Mouse (Mus musculus) myocyte (in vitro differentiated cells): ENCODE results near the gene Atf7.

Experiments used
- E2F4 ChIP-seq: IDR thresholded peaks from one replicate; pipeline ENCODE4 v1.6.1; 2011; ENCODE audit warnings: mild to moderate bottlenecking, control low read depth, moderate library complexity; ENCODE audit not compliant: insufficient read depth
- MAX ChIP-seq: IDR thresholded peaks from one replicate; pipeline ENCODE4 v1.6.1; 2011; ENCODE audit warnings: low read depth, mild to moderate bottlenecking, control low read depth
- MYOD1 ChIP-seq, 3 experiments: IDR thresholded peaks; one replicate each; pipeline ENCODE4 v1.6.1; 2011; ENCODE audit warnings: control low read depth in 2 of 3, low read depth in 2 of 3, mild to moderate bottlenecking in 2 of 3, moderate library complexity in 1 of 3; ENCODE audit not compliant: insufficient read length in 2 of 3, control insufficient read depth in 1 of 3
- POLR2A ChIP-seq: IDR thresholded peaks from one replicate; pipeline ENCODE4 v1.6.1; 2011; ENCODE audit warnings: low read depth, mild to moderate bottlenecking, control low read depth, moderate library complexity; ENCODE audit not compliant: insufficient read length
- POLR2AphosphoS2 ChIP-seq: IDR thresholded peaks from one replicate; pipeline ENCODE4 v1.6.1; 2011; ENCODE audit warnings: low read depth, control low read depth; ENCODE audit not compliant: insufficient read length
- REST ChIP-seq: IDR thresholded peaks from one replicate; pipeline ENCODE4 v1.6.1; 2011; ENCODE audit warnings: mild to moderate bottlenecking, control low read depth, moderate library complexity; ENCODE audit not compliant: insufficient read depth, insufficient read length
- TCF12 ChIP-seq: IDR thresholded peaks from one replicate; pipeline ENCODE4 v1.6.1; 2011; ENCODE audit warnings: mild to moderate bottlenecking, control low read depth; ENCODE audit not compliant: poor library complexity, insufficient read depth, severe bottlenecking
- TCF3 ChIP-seq: IDR thresholded peaks from one replicate; pipeline ENCODE4 v1.6.1; 2011; ENCODE audit warnings: low read depth, control low read depth; ENCODE audit not compliant: insufficient read length
- USF1 ChIP-seq: IDR thresholded peaks from one replicate; pipeline ENCODE4 v1.6.1; 2011; ENCODE audit warnings: low read depth, mild to moderate bottlenecking, control low read depth, moderate library complexity

GRCm38 (mm10) chr15:102530566-102530965 is 94.7 kb downstream of the Atf7 start:
- TF ChIP-seq POLR2AphosphoS2 (no peak), USF1 (no peak), E2F4 (no peak), POLR2A (no peak), TCF3 (no peak), REST (no peak), TCF12 (no peak), MAX (no peak), MYOD1 (IDR thresholded peaks at IDR 0.05; ENCODE audit: control insufficient read depth in 1 of 3, insufficient read length in 2 of 3, low read depth in 2 of 3) (no peak)
